Mouse (Mus musculus): ENCODE results near the gene Relch.

DNA sequence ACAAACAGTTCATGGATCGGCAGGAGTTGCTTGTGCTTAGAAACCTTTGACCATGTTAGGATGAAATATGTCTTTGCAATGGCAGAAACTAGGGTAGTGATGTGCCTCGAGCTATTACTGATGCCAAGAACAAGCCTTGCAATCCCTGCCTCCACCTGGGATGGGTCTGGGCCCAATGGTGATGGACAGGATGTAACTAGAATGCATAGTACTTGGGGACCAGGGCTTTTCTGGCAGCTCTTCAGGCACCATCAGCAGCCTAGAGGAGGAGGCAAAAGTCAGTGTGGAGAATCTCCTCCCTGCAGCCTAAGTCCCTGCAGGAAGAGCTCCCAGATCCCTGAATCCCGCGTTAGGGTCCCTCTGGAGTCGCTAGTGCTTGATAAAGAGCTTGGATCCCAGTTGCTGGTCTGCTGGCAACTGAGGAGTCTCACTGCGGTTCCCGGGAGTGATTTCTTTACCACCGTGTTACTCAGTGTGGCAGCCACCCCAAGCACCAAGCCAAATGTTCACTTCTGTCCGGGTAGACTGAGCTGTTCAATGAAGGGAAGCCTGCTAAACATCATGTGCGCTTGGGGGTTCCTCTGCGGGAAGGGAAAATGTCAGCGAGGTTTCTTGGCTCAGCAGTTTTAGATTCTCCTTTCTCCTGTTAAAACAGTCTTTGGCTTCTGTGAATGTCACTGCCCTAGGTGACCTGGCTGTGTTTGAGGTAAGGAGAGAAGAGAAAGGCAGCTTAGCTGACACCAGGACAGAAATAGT is 117.9 kb downstream of the Relch start:
- no peak for TF ChIP-seq EP300 (optimal IDR thresholded peaks at IDR 0.05)
- TF ChIP-seq CTCF (IDR thresholded peaks at IDR 0.05; ENCODE audit: low read depth) = no peak
